Mouse (Mus musculus): ENCODE data around the gene 4932429P05Rik. TPM values are rescaled to one million over a fixed set of nuclear protein-coding genes. Genes with fewer than 3 reads are reported as not detected.

Gene 4932429P05Rik
- 37.5 TPM for polyA plus RNA-seq (2014; fragmentation: Illumina TruSeq; extraction: RNeasy Lipid Tissue Mini Kit (QIAGEN cat#74804); ENCODE audit: low read depth, low replicate concordance)

DNA sequence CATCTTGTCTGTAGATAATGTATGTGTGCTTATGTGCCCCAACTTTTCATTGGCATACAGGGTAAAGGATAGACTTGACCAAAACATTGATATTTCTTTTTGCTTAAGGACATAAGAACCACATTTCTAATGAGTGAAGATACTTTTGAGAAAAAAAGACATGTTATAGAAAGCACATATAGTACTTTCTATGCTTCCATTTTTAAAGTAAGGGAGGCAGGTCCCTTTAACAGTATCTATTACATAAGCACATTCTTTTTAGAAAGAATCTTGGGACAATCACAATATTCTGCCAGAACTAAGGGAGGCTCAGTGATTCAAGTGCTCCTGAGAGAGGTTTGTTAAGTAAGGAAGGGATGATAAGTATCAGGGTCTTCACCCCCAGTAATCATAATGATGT, at the start of gene 4932429P05Rik:
Gene 4932429P05Rik (plus strand): TSS at position 301 of the 400 bp plus-strand sequence.

Other genes starting within 250 kb of the 4932429P05Rik start
- 4.0 TPM for gene 4930415L06Rik, start 180.6 kb downstream of the 4932429P05Rik start, polyA plus RNA-seq (2014; fragmentation: Illumina TruSeq; extraction: RNeasy Lipid Tissue Mini Kit (QIAGEN cat#74804); ENCODE audit: low read depth, low replicate concordance)